Mouse (Mus musculus) ES-Bruce4 (cell line): ENCODE results near the gene Arcn1. TPM values are rescaled to one million over a fixed set of nuclear protein-coding genes. Genes with fewer than 3 reads are reported as not detected.

Source experiments
- H3K27ac ChIP-seq: 2 replicates; pipeline ENCODE4 v1.5.1; 2012; ENCODE audit warnings: low read length, inconsistent platforms; ENCODE audit not compliant: insufficient read depth
- H3K27me3 ChIP-seq: 2 replicates; pipeline ENCODE4 v1.6.1; 2012; ENCODE audit warnings: mild to moderate bottlenecking, low read length, inconsistent platforms; ENCODE audit not compliant: control insufficient read depth, poor library complexity, insufficient read depth, severe bottlenecking
- H3K36me3 ChIP-seq: 2 replicates; pipeline ENCODE4 v1.6.1; 2012; ENCODE audit warnings: inconsistent platforms, mild to moderate bottlenecking, low read length, moderate library complexity; ENCODE audit not compliant: control insufficient read depth, poor library complexity, insufficient read depth, severe bottlenecking
- H3K4me1 ChIP-seq: one replicate; pipeline ENCODE4 v1.8.1; 2011; ENCODE audit warnings: low read length; ENCODE audit not compliant: control insufficient read depth, insufficient read depth
- H3K4me3 ChIP-seq: 2 replicates; pipeline ENCODE4 v1.5.1; 2011; ENCODE audit warnings: low read depth, mild to moderate bottlenecking, low read length
- H3K9ac ChIP-seq: 2 replicates; pipeline ENCODE4 v1.6.1; 2012; ENCODE audit warnings: low read depth, mild to moderate bottlenecking, inconsistent platforms; ENCODE audit not compliant: poor library complexity, severe bottlenecking
- H3K9me3 ChIP-seq: replicated peaks from 2 replicates; pipeline ENCODE4 v1.6.1; 2012; ENCODE audit warnings: mild to moderate bottlenecking, low read length, inconsistent platforms; ENCODE audit not compliant: control insufficient read depth, poor library complexity, insufficient read depth, severe bottlenecking
- CTCF ChIP-seq: IDR thresholded peaks from one replicate; pipeline ENCODE4 v1.8.1; 2011; ENCODE audit warnings: low read depth, low read length
- EP300 ChIP-seq: IDR thresholded peaks from 2 replicates; pipeline ENCODE4 v1.6.1; 2011; ENCODE audit warnings: low read depth, low read length; ENCODE audit not compliant: insufficient read depth
- POLR2A ChIP-seq: IDR thresholded peaks from one replicate; pipeline ENCODE4 v1.8.1; 2011; ENCODE audit warnings: low read length; ENCODE audit not compliant: insufficient read depth
- polyA plus RNA-seq: library from polyadenylated mRNA; stranded (reverse); fragments of >200 nt; gene quantifications from 2 replicates; pipeline ENCODE4 v1.2.4, GENCODE M21; 2011; ENCODE audit warnings: low read depth; ENCODE audit not compliant: missing spikeins, insufficient read depth, insufficient read length

The Arcn1 gene
- polyA plus RNA-seq, 1 experiment: 291 TPM

DNA sequence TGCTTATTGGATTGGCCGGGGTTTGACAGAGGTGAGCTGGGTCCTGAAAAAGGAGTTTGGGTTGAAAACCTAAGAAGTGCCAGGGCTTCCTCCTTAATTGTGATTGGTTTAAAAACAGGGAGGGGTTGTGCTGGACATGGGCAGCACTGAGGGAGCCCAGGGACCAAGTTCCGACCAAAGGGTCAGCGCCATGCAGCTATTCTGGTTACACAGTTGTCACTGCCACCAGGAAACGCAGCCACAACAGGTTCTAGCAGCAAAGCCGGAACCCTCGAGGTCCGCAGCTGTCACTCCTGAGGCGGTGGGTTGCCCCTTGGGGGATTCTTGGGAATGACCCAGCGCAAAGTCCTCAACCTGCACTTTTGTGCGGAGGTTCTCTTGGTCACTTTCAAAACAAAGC, 37.0 kb upstream of the Arcn1 start:
- TF ChIP-seq POLR2A (no peak), EP300 (no peak), CTCF (no peak)
- Histone ChIP-seq H3K9me3 (no peaks in the 10 kb centered on the region), H3K4me3 (no peak overlapping the region), H3K4me1 (no peaks in the 10 kb centered on the region), H3K27ac (no peak overlapping the region), H3K27me3 (no peaks in the 10 kb centered on the region), H3K9ac (no peak overlapping the region), H3K36me3 (peaks cover 28% of the 10 kb centered on the region)

DNA sequence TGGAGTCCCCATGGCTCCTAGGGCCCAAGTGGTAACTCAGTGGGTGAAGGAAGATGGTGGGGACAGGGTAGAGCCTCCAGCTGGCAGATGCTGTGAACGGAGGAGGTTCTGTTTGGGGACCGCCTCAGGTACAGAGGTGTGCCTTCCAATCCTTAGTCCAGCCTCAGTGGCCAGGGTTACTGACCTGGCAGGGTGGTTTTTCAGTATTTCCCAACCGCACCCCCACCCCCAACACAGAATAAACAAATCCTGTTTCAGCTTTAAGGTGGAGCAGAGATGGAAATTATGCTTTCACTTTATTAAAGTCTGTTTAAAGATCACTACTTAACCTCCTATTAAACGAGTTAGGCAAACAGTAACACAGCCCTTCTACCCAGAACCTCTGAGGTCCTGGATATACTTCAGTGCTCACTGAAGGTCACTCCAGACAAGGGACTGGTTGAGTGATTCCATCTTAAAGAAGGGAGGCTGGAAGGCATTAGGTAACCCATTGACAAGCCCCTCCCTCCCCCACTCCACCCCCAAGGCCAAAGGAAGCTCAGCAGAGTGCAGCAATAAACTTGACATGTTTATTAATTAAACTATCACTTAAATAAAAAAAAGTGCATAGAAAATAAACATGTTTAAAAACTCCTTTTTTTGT, 35.3 kb upstream of the Arcn1 start, which contains the start of gene Ttc36:
Gene Ttc36 (minus strand): TSS at position 265 of the 643 bp plus-strand sequence.
- Histone ChIP-seq H3K9me3 (no peaks in the 10 kb centered on the region), H3K9ac (no peak within 1 kb of the TSS), H3K27ac (no peak within 1 kb of the TSS), H3K27me3 (no peaks in the 10 kb centered on the region), H3K4me3 (no peak within 1 kb of the TSS), H3K4me1 (no peaks in the 10 kb centered on the region), H3K36me3 (peaks cover 11% of the 10 kb centered on the region)
- TF ChIP-seq CTCF (no peak), EP300 (no peak), POLR2A (no peak)

GRCm38 (mm10) chr9:44801669-44802068, 34.0 kb upstream of the Arcn1 start:
- Histone ChIP-seq H3K4me1 (no peaks in the 10 kb centered on the region), H3K27me3 (no peaks in the 10 kb centered on the region), H3K9me3 (no peaks in the 10 kb centered on the region), H3K36me3 (peaks cover 2% of the 10 kb centered on the region; the same call in 1 of the 2 replicates), H3K27ac (no peak overlapping the region), H3K9ac (no peak overlapping the region), H3K4me3 (no peak overlapping the region)
- TF ChIP-seq EP300 (no peak), CTCF (no peak), POLR2A (no peak)

GRCm38 (mm10) chr9:44799958-44800324, 32.3 kb upstream of the Arcn1 start:
- TF ChIP-seq EP300: no peak
- no peak for TF ChIP-seq CTCF
- TF ChIP-seq POLR2A: no peak
- Histone ChIP-seq H3K9me3 (no peaks in the 10 kb centered on the region), H3K9ac (peak overlapping the region; percentile 53), H3K27ac (no peak overlapping the region), H3K4me1 (no peaks in the 10 kb centered on the region), H3K36me3 (no peaks in the 10 kb centered on the region), H3K4me3 (peak overlapping the region; percentile 59), H3K27me3 (no peaks in the 10 kb centered on the region)

- Histone ChIP-seq H3K9me3 (no peaks in the 10 kb centered on the region), H3K4me3 (peak within 1 kb of the TSS; percentile 61), H3K36me3 (no peaks in the 10 kb centered on the region), H3K9ac (peak within 1 kb of the TSS; percentile 53), H3K4me1 (no peaks in the 10 kb centered on the region), H3K27me3 (no peaks in the 10 kb centered on the region), H3K27ac (no peak within 1 kb of the TSS)
- TF ChIP-seq CTCF (no peak), POLR2A (peak; percentile 43)
Observed at GRCm38 (mm10) chr9:44799102-44799957, 31.7 kb upstream of the Arcn1 start, which contains the start of gene Tmem25. Tmem25 (minus strand) TSS chr9:44799307.

DNA sequence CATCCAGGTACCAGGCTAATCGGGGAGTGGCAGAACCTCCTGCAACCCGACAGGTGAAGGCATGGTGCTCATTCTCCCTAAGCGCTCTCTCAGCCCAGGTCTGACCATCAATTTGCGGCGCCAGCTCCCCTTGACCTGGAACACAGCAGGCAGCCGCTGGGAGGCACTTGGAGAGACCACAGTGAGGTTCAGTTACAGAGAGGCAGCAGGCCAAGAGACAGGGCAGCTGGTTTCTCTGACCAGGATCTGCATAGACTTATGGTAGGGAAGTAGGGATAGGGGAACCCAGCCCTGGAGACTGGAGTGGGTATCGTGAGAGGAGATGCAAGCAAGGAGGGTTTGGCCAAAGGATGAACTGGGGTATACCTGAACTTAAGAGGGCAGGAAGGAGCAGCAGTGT, 30.7 kb upstream of the Arcn1 start:
- no peak overlapping the region for H3K4me3 ChIP-seq
- H3K9ac ChIP-seq: no peak overlapping the region

More for the DNA sequence above, 30.7 kb upstream of the Arcn1 start:
- H3K9me3 ChIP-seq: no peaks in the 10 kb centered on the region
- H3K36me3 ChIP-seq: no peaks in the 10 kb centered on the region
- TF ChIP-seq POLR2A (no peak), CTCF (no peak), EP300 (no peak)
- no peaks in the 10 kb centered on the region for H3K4me1 ChIP-seq
- H3K27ac ChIP-seq: no peak overlapping the region
- no peaks in the 10 kb centered on the region for H3K27me3 ChIP-seq
